Mouse (Mus musculus): ENCODE data around the gene Irf9. TPM values are rescaled to one million over a fixed set of nuclear protein-coding genes. Genes with fewer than 3 reads are reported as not detected.

Irf9 gene
- polyA plus RNA-seq, 1 experiment from 2014 or later: 10.4 TPM

GRCm38 (mm10) chr14:55567496-55567895 lies 35.9 kb upstream of the Irf9 start:
- WGBS: 98% methylated on average over 3 of the region's 3 CpGs
- H3K4me2 ChIP-seq: no peak overlapping the region
- no peak overlapping the region for H3K27ac ChIP-seq (replicated peaks)
- no peak for ATAC-seq (ENCODE audit: low FRiP score)
- H3K9me3 ChIP-seq (replicated peaks): no peaks in the 10 kb centered on the region
- peaks cover 6% of the 10 kb centered on the region; the same call in 1 of the 2 replicates for H3K4me1 ChIP-seq
- H3K9ac ChIP-seq (replicated peaks): no peak overlapping the region
- no peaks in the 10 kb centered on the region for H3K27me3 ChIP-seq (replicated peaks)
- H3K4me3 ChIP-seq (replicated peaks): no peak overlapping the region
- peaks cover 75% of the 10 kb centered on the region for H3K36me3 ChIP-seq

GRCm38 (mm10) chr14:55570588-55570987 lies 32.8 kb upstream of the Irf9 start:
- WGBS: 93% methylated on average over 2 of the region's 2 CpGs
- H3K4me2 ChIP-seq: no peak overlapping the region
- no peaks in the 10 kb centered on the region for H3K9me3 ChIP-seq (replicated peaks)
- H3K36me3 ChIP-seq: peaks cover 53% of the 10 kb centered on the region
- H3K27me3 ChIP-seq (replicated peaks): no peaks in the 10 kb centered on the region
- ATAC-seq (ENCODE audit: low FRiP score): no peak
- H3K27ac ChIP-seq (replicated peaks): no peak overlapping the region
- H3K9ac ChIP-seq (replicated peaks): no peak overlapping the region
- no peaks in the 10 kb centered on the region for H3K4me1 ChIP-seq
- no peak overlapping the region for H3K4me3 ChIP-seq (replicated peaks)

- Histone ChIP-seq H3K36me3 (peaks cover 42% of the 10 kb centered on the region), H3K27me3 (replicated peaks) (no peaks in the 10 kb centered on the region), H3K4me2 (no peak overlapping the region), H3K27ac (replicated peaks) (no peak overlapping the region), H3K9ac (replicated peaks) (no peak overlapping the region), H3K4me3 (replicated peaks) (no peak overlapping the region), H3K9me3 (replicated peaks) (no peaks in the 10 kb centered on the region), H3K4me1 (no peaks in the 10 kb centered on the region)
- ATAC-seq (ENCODE audit: low FRiP score): no peak
Measured at GRCm38 (mm10) chr14:55571760-55572159, 31.6 kb upstream of the Irf9 start.

GRCm38 (mm10) chr14:55575302-55575701 lies 28.1 kb upstream of the Irf9 start, which contains the start of gene Fitm1:
Gene Fitm1, plus strand, starts transcription at chr14:55575617.
- Histone ChIP-seq H3K27ac (replicated peaks) (no peak within 1 kb of the TSS), H3K4me1 (peaks cover 18% of the 10 kb centered on the region), H3K4me2 (no peak within 1 kb of the TSS), H3K36me3 (peaks cover 12% of the 10 kb centered on the region; the same call in 1 of the 2 replicates), H3K4me3 (replicated peaks) (no peak within 1 kb of the TSS), H3K27me3 (replicated peaks) (no peaks in the 10 kb centered on the region), H3K9ac (replicated peaks) (no peak within 1 kb of the TSS), H3K9me3 (replicated peaks) (no peaks in the 10 kb centered on the region)
- no peak for ATAC-seq (ENCODE audit: low FRiP score)
- 86% methylated on average over 7 of the region's 8 CpGs for WGBS

GRCm38 (mm10) chr14:55575711-55576110 lies 27.7 kb upstream of the Irf9 start:
- Histone ChIP-seq H3K4me3 (replicated peaks) (no peak overlapping the region), H3K27ac (replicated peaks) (no peak overlapping the region), H3K9ac (replicated peaks) (no peak overlapping the region), H3K27me3 (replicated peaks) (no peaks in the 10 kb centered on the region), H3K4me1 (peaks cover 18% of the 10 kb centered on the region), H3K36me3 (peaks cover 12% of the 10 kb centered on the region), H3K4me2 (no peak overlapping the region), H3K9me3 (replicated peaks) (no peaks in the 10 kb centered on the region)
- no peak for ATAC-seq (ENCODE audit: low FRiP score)
- 82% methylated on average over 13 of the region's 13 CpGs for WGBS

GRCm38 (mm10) chr14:55576376-55576775 lies 27.0 kb upstream of the Irf9 start:
- 83% methylated on average over 16 of the region's 16 CpGs for WGBS
- no peaks in the 10 kb centered on the region for H3K27me3 ChIP-seq (replicated peaks)
- H3K27ac ChIP-seq (replicated peaks): no peak overlapping the region
- no peak overlapping the region for H3K4me3 ChIP-seq (replicated peaks)
- no peaks in the 10 kb centered on the region for H3K9me3 ChIP-seq (replicated peaks)
- ATAC-seq (ENCODE audit: low FRiP score): no peak
- peaks cover 18% of the 10 kb centered on the region for H3K4me1 ChIP-seq
- no peak overlapping the region for H3K9ac ChIP-seq (replicated peaks)
- no peak overlapping the region for H3K4me2 ChIP-seq
- H3K36me3 ChIP-seq: peaks cover 14% of the 10 kb centered on the region

GRCm38 (mm10) chr14:55577871-55578667 lies 25.3 kb upstream of the Irf9 start, which contains the start of gene Psme1:
Gene Psme1, plus strand, starts transcription at chr14:55578123.
- Histone ChIP-seq H3K27ac (replicated peaks) (peak within 1 kb of the TSS; percentile 89), H3K4me2 (peak within 1 kb of the TSS; percentile 91), H3K4me3 (replicated peaks) (peak within 1 kb of the TSS; percentile 74), H3K4me1 (peaks cover 18% of the 10 kb centered on the region), H3K36me3 (peaks cover 21% of the 10 kb centered on the region), H3K9me3 (replicated peaks) (no peaks in the 10 kb centered on the region), H3K9ac (replicated peaks) (peak within 1 kb of the TSS; percentile 87), H3K27me3 (replicated peaks) (no peaks in the 10 kb centered on the region)
- ATAC-seq (ENCODE audit: low FRiP score): peak; percentile 92
- under 1% methylated on average over 32 of the region's 32 CpGs for WGBS

- H3K36me3 ChIP-seq: peaks cover 21% of the 10 kb centered on the region
- ATAC-seq (ENCODE audit: low FRiP score): peak; percentile 51
- peak overlapping the region; percentile 74 for H3K4me3 ChIP-seq (replicated peaks)
- no peaks in the 10 kb centered on the region for H3K9me3 ChIP-seq (replicated peaks)
- no peaks in the 10 kb centered on the region for H3K27me3 ChIP-seq (replicated peaks)
- H3K4me2 ChIP-seq: peak overlapping the region; percentile 91
- peak overlapping the region; percentile 89 for H3K27ac ChIP-seq (replicated peaks)
- WGBS: 34% methylated on average over 6 of the region's 6 CpGs
- H3K4me1 ChIP-seq: peaks cover 18% of the 10 kb centered on the region
- peak overlapping the region; percentile 87 for H3K9ac ChIP-seq (replicated peaks)
Measured at GRCm38 (mm10) chr14:55578668-55579269, 24.6 kb upstream of the Irf9 start.

- 89% methylated on average over 23 of the region's 23 CpGs for WGBS
- Histone ChIP-seq H3K4me3 (replicated peaks) (no peak overlapping the region), H3K9ac (replicated peaks) (no peak overlapping the region), H3K4me1 (peaks cover 22% of the 10 kb centered on the region), H3K4me2 (0 out of 2 replicates have a peak overlapping the region, but pooled peaks have one; percentile 91), H3K36me3 (peaks cover 21% of the 10 kb centered on the region), H3K9me3 (replicated peaks) (no peaks in the 10 kb centered on the region), H3K27me3 (replicated peaks) (no peaks in the 10 kb centered on the region), H3K27ac (replicated peaks) (no peak overlapping the region)
- no peak for ATAC-seq (ENCODE audit: low FRiP score)
Measured at GRCm38 (mm10) chr14:55579511-55580496, 23.6 kb upstream of the Irf9 start.

GRCm38 (mm10) chr14:55580731-55581130 lies 22.6 kb upstream of the Irf9 start:
- peaks cover 21% of the 10 kb centered on the region for H3K36me3 ChIP-seq
- H3K4me3 ChIP-seq (replicated peaks): no peak overlapping the region
- no peak overlapping the region for H3K4me2 ChIP-seq
- H3K4me1 ChIP-seq: peaks cover 32% of the 10 kb centered on the region
- no peak for ATAC-seq (ENCODE audit: low FRiP score)
- no peaks in the 10 kb centered on the region for H3K27me3 ChIP-seq (replicated peaks)
- H3K9ac ChIP-seq (replicated peaks): no peak overlapping the region
- H3K9me3 ChIP-seq (replicated peaks): no peaks in the 10 kb centered on the region
- no peak overlapping the region for H3K27ac ChIP-seq (replicated peaks)
- WGBS: 95% methylated on average over 16 of the region's 16 CpGs

GRCm38 (mm10) chr14:55581981-55582681 lies 21.2 kb upstream of the Irf9 start:
- H3K27ac ChIP-seq (replicated peaks): no peak overlapping the region
- H3K27me3 ChIP-seq (replicated peaks): no peaks in the 10 kb centered on the region
- peaks cover 23% of the 10 kb centered on the region for H3K36me3 ChIP-seq
- H3K4me2 ChIP-seq: no peak overlapping the region
- no peak overlapping the region for H3K9ac ChIP-seq (replicated peaks)
- no peak overlapping the region for H3K4me3 ChIP-seq (replicated peaks)
- H3K9me3 ChIP-seq (replicated peaks): no peaks in the 10 kb centered on the region
- H3K4me1 ChIP-seq: peaks cover 32% of the 10 kb centered on the region
- no peak for ATAC-seq (ENCODE audit: low FRiP score)
- WGBS: 79% methylated on average over 9 of the region's 9 CpGs

Measured in neural tube, embryonic 15.5 days (tissue).